Mouse (Mus musculus) C2C12 (cell line): Measurements from ENCODE around the gene Vmn1r64. TPM values are rescaled to one million over a fixed set of nuclear protein-coding genes. Genes with fewer than 3 reads are reported as not detected.
"Not testable (repeated sequence)": the region's sequence is repeated elsewhere in the genome, so short reads cannot be mapped to it uniquely, and the experiment has no call there.

Experiments
- H3K27me3 ChIP-seq: one replicate; pipeline ENCODE4 v1.6.1; 2011; ENCODE audit not compliant: control insufficient read depth, insufficient read depth, insufficient read length
- H3K36me3 ChIP-seq: one replicate; pipeline ENCODE4 v1.6.1; 2011; ENCODE audit not compliant: control insufficient read depth, insufficient read depth
- H3K4me3 ChIP-seq: one replicate; pipeline ENCODE4 v1.5.1; 2011; ENCODE audit warnings: mild to moderate bottlenecking, control low read depth; ENCODE audit not compliant: poor library complexity, insufficient read depth, severe bottlenecking
- H3K79me2 ChIP-seq: one replicate; pipeline ENCODE4 v1.6.1; 2011; ENCODE audit not compliant: control insufficient read depth, insufficient read depth
- H3K79me3 ChIP-seq: one replicate; pipeline ENCODE4 v1.6.1; 2011; ENCODE audit warnings: low read depth, control low read depth
- H3ac ChIP-seq: one replicate; pipeline ENCODE3; 2011; ENCODE audit warnings: low read depth; ENCODE audit not compliant: control insufficient read depth, insufficient read length
- CEBPB ChIP-seq: IDR thresholded peaks from one replicate; pipeline ENCODE4 v1.6.1; 2011; ENCODE audit warnings: low read depth, mild to moderate bottlenecking, control low read depth, moderate library complexity
- CTCF ChIP-seq: IDR thresholded peaks from one replicate; pipeline ENCODE4 v1.5.1; 2011; ENCODE audit not compliant: control insufficient read depth, insufficient read depth, insufficient read length
- FOSL1 ChIP-seq: IDR thresholded peaks from one replicate; pipeline ENCODE4 v1.8.0; 2011; ENCODE audit warnings: mild to moderate bottlenecking, low read length; ENCODE audit not compliant: poor library complexity, insufficient read depth, severe bottlenecking
- MAX ChIP-seq: IDR thresholded peaks from one replicate; pipeline ENCODE4 v1.6.1; 2011; ENCODE audit warnings: mild to moderate bottlenecking, control low read depth
- MYOD1 ChIP-seq: IDR thresholded peaks from one replicate; pipeline ENCODE4 v1.6.1; 2011; ENCODE audit warnings: low read depth; ENCODE audit not compliant: control insufficient read depth, insufficient read length
- MYOG ChIP-seq: IDR thresholded peaks from one replicate; pipeline ENCODE4 v1.6.1; 2011; ENCODE audit not compliant: control insufficient read depth, insufficient read length; ENCODE audit errors: extremely low read depth
- USF1 ChIP-seq: IDR thresholded peaks from one replicate; pipeline ENCODE4 v1.6.1; 2011; ENCODE audit warnings: low read depth, mild to moderate bottlenecking, control low read depth, moderate library complexity
- long read RNA-seq, 2 experiments: library from polyadenylated mRNA; unstranded; transcript quantifications; one replicate each; pipeline ENCODE4 v2.0.0; 2019 to 2020
- polyA plus RNA-seq: library from polyadenylated mRNA; unstranded; fragments of >200 nt; fragmentation: generic; extraction: Trizol; gene quantifications from one replicate; pipeline ENCODE4 v1.2.1, GENCODE M21; 2012; ENCODE audit warnings: missing spikeins

Vmn1r64 gene
- not detected for polyA plus RNA-seq
- long read RNA-seq, experiment 1: 0 reads
- long read RNA-seq, experiment 2: 0 reads

DNA sequence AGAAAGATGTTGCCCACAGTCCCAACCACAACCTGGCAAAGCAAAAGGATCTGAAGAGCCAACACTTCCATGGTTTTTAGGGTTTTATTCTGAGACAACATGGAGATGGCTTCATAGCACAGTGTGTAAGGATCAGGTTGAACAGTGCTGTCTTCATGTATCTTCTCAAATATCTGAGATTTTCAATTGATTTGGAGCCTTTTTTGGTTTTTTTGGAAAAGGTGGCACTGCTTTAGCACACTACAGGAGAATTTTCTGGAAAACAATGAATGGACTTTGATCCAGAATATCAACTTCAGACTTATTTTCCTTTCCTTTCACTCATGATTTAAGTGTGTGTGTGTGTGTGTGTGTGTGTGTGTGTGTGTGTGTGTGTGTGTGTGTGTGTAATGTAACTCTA lies at the start of gene Vmn1r64:
Gene Vmn1r64, minus strand, starts transcription at position 101 of the 400 bp plus-strand sequence.
- no peak within 1 kb of the TSS for H3K4me3 ChIP-seq
- H3K79me2 ChIP-seq: no peaks in the 10 kb centered on the region
- TF ChIP-seq MYOG: no peak
- TF ChIP-seq CTCF: no peak
- TF ChIP-seq MYOD1: no peak
- no peaks in the 10 kb centered on the region for H3K36me3 ChIP-seq
- no peak within 1 kb of the TSS for H3ac ChIP-seq
- no peaks in the 10 kb centered on the region for H3K27me3 ChIP-seq
- no peaks in the 10 kb centered on the region for H3K79me3 ChIP-seq

DNA sequence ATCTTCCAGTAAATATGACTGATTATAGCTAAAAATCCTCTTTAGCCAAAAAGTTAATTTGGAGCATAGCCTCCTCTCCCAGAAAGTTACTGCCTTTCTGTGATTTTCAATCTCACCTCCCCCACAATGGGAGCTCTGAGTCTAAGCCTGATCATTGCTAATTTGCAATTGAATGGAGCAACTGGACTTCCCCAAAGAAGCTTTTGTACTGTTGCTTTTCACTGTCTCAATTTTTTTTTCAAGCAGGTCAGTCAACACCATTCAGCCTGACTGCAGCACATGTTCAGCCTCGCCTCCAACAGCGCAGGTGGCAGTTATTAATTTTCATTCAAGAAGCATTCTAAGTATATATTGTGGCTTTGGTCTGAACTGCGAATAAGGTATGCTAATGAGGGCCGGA lies 14.9 kb upstream of the Vmn1r64 start:
- H3K27me3 ChIP-seq: no peaks in the 10 kb centered on the region
- H3K36me3 ChIP-seq: no peaks in the 10 kb centered on the region
- H3ac ChIP-seq: no peak overlapping the region
- no peaks in the 10 kb centered on the region for H3K79me2 ChIP-seq
- TF ChIP-seq MYOD1 (no peak), USF1 (no peak), MAX (no peak), FOSL1 (no peak), CTCF (no peak), CEBPB (no peak), MYOG (no peak)
- H3K4me3 ChIP-seq: no peak overlapping the region
- no peaks in the 10 kb centered on the region for H3K79me3 ChIP-seq

- not testable (repeated sequence) for H3K27me3 ChIP-seq, H3K79me3 ChIP-seq, H3K36me3 ChIP-seq, H3K79me2 ChIP-seq, H3ac ChIP-seq, H3K4me3 ChIP-seq
Measured at GRCm38 (mm10) chr7:5897245-5897644, 12.9 kb upstream of the Vmn1r64 start.

Other genes with a start within 250 kb of the Vmn1r64 start
- not detected for gene Vmn1r62, start 210.9 kb downstream of the Vmn1r64 start, polyA plus RNA-seq
- gene Vmn1r63, start 79.1 kb downstream of the Vmn1r64 start, polyA plus RNA-seq: not detected
- gene Vmn1r65, start 126.5 kb upstream of the Vmn1r64 start, polyA plus RNA-seq: not detected
- 0.04 TPM for gene Nlrp4c, start 160.6 kb upstream of the Vmn1r64 start, polyA plus RNA-seq